Mouse (Mus musculus): ENCODE data around the gene E130114P18Rik.
A peak's percentile ranks its signal among the peaks of the same experiment; 100 is the strongest.

E130114P18Rik gene

DNA sequence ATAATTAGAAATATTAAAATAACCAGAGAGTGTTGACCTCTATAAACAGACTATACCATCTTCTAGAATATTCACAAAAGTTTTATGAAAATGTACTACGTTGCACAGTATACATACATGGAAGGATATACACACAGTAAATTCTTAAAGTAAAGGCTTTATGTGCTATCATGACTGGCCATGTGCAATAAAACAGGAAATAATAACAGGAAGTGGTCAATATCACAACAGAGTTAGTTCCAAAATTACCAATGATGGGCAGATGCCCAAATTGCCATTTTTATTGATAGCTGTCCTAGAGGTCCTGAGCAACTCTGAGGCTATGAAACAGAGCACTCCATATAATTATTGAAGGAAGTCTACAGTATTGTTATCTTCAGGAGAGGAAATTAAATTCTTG is 180.4 kb downstream of the E130114P18Rik start:
- no peak for DNase-seq

- DNase-seq: no peak
Observed at GRCm38 (mm10) chr4:97596348-97596747, 181.5 kb downstream of the E130114P18Rik start.

DNA sequence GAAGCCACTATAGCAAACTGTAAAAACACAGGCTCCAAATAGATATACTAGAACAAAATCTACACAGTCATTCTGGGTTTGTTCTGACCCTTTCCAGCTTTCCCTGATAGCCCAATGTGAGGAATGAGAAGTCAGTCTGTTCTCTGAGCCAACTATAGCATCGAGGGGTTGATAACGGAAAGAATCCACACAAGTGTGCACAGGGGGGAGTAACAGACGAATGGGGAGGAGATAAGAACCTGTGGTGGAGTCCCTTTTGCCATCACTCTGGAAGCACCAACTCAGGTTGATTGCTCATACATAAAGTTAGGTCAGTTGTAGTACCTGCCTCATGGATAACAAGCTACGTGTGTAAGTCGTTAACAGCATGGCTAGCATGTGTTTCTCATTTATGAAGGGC is 184.0 kb downstream of the E130114P18Rik start:
- no peak for DNase-seq

GRCm38 (mm10) chr4:97589790-97590189 is 188.1 kb downstream of the E130114P18Rik start:
- DNase-seq: no peak

DNA sequence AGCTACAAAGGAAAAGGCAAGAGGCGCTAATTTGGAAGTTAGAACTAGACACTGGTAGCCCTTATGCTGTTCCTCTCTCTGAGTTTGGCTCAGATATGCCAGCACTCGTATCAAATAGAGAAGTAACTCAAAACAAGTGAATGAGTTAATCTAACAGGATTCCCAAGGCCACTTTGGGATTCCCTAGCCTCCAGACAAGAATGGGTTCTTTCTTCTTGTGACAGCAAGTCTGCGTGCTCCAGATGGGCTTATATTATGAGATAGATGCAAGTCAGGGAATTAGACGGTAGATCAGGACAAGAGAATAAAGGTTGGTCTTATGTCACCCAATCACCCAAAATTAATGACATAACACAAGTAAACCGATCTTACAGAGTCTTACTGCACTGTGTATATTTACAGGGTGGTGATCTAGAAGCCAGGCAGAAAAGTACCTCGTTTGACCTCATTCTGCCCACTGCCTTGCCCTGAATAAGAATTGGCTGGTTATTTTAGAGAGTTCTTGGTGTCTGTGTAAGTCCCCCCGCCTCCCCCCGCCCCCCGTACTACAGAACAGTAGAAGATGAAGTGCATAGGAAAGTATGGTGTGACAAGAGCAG is 190.4 kb downstream of the E130114P18Rik start:
- no peak for DNase-seq

- DNase-seq: no peak
Observed at GRCm38 (mm10) chr4:97585170-97585569, 192.7 kb downstream of the E130114P18Rik start.

- DNase-seq: no peak
Observed at GRCm38 (mm10) chr4:97584445-97585130, 193.3 kb downstream of the E130114P18Rik start.

DNA sequence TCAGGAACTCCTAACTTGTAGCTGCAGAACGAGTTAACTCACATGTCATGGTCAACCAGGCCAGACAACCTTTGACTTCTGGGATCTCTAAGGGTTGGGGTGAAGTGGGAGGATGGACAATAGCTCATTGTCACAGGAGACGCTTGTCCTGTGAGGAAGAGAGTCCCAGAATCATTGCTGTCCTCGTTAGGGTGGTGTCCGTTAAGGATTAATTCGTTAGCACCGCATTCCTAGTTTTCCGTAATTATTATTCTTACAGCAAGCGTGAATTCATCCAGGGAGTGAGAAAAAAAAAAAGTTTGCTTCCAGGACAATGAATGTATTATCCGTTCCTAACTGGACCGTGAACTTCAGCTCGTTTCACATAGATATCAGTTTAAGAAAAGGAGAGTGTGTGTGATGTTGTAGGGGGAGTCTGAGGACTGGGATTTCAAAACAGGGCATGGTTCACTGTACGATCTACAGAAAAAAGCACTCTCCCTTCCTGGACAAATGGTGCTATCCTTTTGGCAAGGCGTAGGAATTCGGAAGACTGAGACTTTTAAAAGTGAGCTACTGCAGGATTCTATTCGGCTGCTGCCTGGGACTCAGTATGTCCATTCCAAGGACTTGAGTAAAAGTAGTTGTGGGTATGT is 195.0 kb downstream of the E130114P18Rik start:
- no peak for DNase-seq

DNA sequence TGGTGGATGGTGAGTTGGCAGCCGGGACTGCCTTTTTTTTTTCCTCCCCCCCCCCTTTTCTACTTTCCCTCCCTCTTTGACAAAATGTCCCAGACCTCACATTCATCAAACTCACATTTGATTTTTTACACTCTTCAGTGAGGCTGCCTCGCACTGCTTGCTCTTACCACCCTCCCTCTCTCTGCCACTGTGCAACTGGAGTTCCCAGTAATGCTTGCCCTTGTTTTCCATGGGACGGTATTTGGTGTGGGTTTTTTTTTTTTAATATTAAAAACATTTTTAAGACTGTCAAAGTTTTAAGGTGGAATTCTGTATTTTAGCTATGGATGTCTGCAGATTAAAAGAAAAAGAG is 195.8 kb downstream of the E130114P18Rik start:
- DNase-seq: no peak

DNA sequence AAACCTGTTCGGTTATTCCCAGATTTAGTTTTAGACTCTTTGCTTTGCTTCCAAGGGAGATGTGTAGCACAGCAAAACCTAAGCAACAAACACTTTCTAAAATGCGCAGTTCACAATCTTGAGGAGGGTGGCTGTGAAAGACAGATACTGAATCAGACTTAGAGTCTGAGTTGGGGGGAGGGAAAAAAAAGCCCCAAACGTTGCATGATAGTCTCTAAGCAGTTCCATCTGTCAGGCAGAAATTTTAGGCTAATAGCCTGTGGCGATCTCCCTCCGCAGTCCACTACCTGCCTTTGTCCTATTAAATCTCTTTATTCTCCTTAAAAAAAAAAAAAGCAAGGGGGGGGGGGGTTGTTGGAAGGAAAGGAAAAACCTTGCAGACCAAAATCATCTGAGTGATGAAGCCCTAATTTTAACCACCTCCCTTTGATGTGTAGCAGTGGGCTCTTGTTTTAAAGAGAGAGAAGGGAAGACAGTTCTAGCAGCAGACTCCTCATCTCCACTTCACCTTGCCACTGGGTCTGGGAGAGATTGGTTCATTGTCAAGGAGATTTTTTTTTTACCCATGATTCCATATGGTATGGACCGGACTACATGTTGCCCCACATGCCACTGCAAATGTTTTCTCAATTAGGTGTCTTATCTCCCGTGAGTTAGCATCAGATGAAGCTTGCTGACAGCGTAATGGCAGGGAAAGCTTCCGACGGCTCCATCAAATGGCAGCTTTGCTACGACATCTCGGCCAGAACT is 196.4 kb downstream of the E130114P18Rik start:
- DNase-seq: no peak

- no peak for DNase-seq
Observed at GRCm38 (mm10) chr4:97580906-97581305, 197.0 kb downstream of the E130114P18Rik start.

- DNase-seq: no peak
Observed at GRCm38 (mm10) chr4:97578571-97579165, 199.2 kb downstream of the E130114P18Rik start.

- no peak for DNase-seq
Observed at GRCm38 (mm10) chr4:97577431-97577830, 200.4 kb downstream of the E130114P18Rik start.

DNA sequence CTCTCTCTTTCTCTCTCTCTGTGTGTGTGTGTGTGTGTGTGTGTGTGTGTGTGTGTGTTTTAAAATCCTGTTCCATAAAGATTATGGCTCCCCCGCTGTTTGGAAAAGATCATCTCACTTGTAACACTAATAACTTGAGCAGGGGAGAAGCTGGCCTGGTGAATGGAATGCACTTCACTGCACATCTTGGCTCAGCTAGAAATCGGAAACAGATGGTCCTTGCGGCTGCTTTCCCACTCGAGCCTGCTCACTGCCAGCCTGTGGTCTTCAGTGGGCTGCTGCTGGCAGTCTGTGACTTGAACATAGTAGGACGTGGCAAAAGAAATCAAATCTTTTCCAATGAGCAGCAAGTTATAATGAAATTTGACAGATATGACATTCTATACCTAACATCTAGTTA is 202.4 kb downstream of the E130114P18Rik start:
- DNase-seq: peak; percentile 72

- no peak for DNase-seq
Observed at GRCm38 (mm10) chr4:97569320-97569719, 208.6 kb downstream of the E130114P18Rik start.

- DNase-seq: no peak
Observed at GRCm38 (mm10) chr4:97564656-97565055, 213.2 kb downstream of the E130114P18Rik start.

GRCm38 (mm10) chr4:97564199-97564598 is 213.7 kb downstream of the E130114P18Rik start:
- no peak for DNase-seq

DNA sequence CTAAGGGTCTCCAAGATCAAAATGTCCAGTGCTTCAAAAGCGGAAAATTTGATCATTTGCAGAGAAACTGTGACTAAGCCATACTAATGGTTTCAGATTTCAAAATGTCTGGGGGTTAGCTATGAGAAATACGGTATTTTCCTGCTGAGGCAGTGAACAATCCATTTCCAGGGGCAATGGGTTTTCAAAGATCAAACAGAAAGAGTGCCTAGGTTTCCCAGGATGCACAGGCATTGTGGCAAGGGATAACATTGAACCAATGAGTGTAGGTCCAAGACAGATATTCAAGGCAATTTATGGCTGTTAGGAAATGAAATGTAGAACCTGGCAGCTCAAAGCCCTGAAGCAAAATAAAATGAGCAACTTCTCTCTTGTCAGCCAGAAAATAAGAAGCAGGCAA is 220.3 kb downstream of the E130114P18Rik start:
- no peak for DNase-seq

GRCm38 (mm10) chr4:97544016-97544415 is 233.9 kb downstream of the E130114P18Rik start:
- peak; percentile 8 for DNase-seq

- DNase-seq: no peak
Observed at GRCm38 (mm10) chr4:97532072-97532471, 245.8 kb downstream of the E130114P18Rik start.

DNA sequence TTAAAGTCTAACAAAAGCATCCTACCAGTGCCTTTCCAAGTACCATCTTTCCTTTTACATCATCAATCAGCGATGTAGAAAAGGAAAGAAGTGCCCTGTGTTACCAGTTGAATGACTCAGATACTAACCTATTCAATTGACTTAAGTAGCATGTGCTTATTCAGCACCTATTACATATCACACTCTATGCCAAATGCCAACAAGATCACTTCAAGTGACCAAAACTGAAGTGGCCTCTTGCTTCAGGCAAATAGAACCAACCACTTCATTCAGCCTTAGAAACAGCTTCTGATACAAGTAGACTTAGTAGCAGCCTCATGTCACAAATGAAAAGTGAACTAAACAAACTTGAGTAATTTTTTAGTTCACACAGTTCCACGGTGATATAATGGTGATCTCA is 249.4 kb downstream of the E130114P18Rik start:
- DNase-seq: no peak
